Mouse (Mus musculus): ENCODE measurements around the gene Fgf5.

Gene Fgf5

GRCm38 (mm10) chr5:98306528-98306927 is 52.5 kb downstream of the Fgf5 start:
- DNase-seq, result no peak

- DNase-seq, result no peak
Measured at GRCm38 (mm10) chr5:98326625-98327024, 72.6 kb downstream of the Fgf5 start.
